Mouse (Mus musculus): ENCODE measurements around the gene Fbxl14. TPM values are rescaled to one million over a fixed set of nuclear protein-coding genes. Genes with fewer than 3 reads are reported as not detected.

The Fbxl14 gene
- polyA plus RNA-seq, 1 experiment: 21.5 TPM

GRCm38 (mm10) chr6:119448321-119449059, 31.0 kb upstream of the Fbxl14 start:
- peak overlapping the region; percentile 13; the same call in 1 of the 2 replicates for H3K4me3 ChIP-seq (ENCODE audit: insufficient read depth, low read length)
- TF ChIP-seq CTCF (IDR thresholded peaks at IDR 0.05; ENCODE audit: borderline replicate concordance, insufficient read depth, low read length) (no peak), POLR2A (IDR thresholded peaks at IDR 0.05; ENCODE audit: low read depth, low read length) (no peak)
- H3K4me1 ChIP-seq (ENCODE audit: control insufficient read depth, insufficient read depth, low read length): peaks cover 12% of the 10 kb centered on the region; the same call in 1 of the 2 replicates
- H3K27ac ChIP-seq (ENCODE audit: insufficient read depth, low read length): no peak overlapping the region

- no peak for TF ChIP-seq POLR2A (IDR thresholded peaks at IDR 0.05; ENCODE audit: low read depth, low read length)
- TF ChIP-seq CTCF (IDR thresholded peaks at IDR 0.05; ENCODE audit: borderline replicate concordance, insufficient read depth, low read length): 0 out of 2 replicates have a peak, but pooled peaks have one; percentile 12
- Histone ChIP-seq H3K27ac (ENCODE audit: insufficient read depth, low read length) (no peak overlapping the region), H3K4me3 (ENCODE audit: insufficient read depth, low read length) (peak overlapping the region; percentile 13; the same call in 1 of the 2 replicates), H3K4me1 (ENCODE audit: control insufficient read depth, insufficient read depth, low read length) (peaks cover 12% of the 10 kb centered on the region; the same call in 1 of the 2 replicates)
Measured at GRCm38 (mm10) chr6:119449060-119449499, 30.4 kb upstream of the Fbxl14 start.

- H3K4me1 ChIP-seq (ENCODE audit: control insufficient read depth, insufficient read depth, low read length): peaks cover 5% of the 10 kb centered on the region; the same call in 1 of the 2 replicates
- no peak overlapping the region for H3K27ac ChIP-seq (ENCODE audit: insufficient read depth, low read length)
- TF ChIP-seq POLR2A (IDR thresholded peaks at IDR 0.05; ENCODE audit: low read depth, low read length): no peak
- H3K4me3 ChIP-seq (ENCODE audit: insufficient read depth, low read length): no peak overlapping the region; the same call in 1 of the 2 replicates
Measured at GRCm38 (mm10) chr6:119450965-119451943, 28.2 kb upstream of the Fbxl14 start.

GRCm38 (mm10) chr6:119451981-119452499, 27.4 kb upstream of the Fbxl14 start:
- H3K4me3 ChIP-seq (ENCODE audit: insufficient read depth, low read length): peak overlapping the region; percentile 25
- H3K27ac ChIP-seq (ENCODE audit: insufficient read depth, low read length): peak overlapping the region; percentile 49; the same call in 1 of the 2 replicates
- H3K4me1 ChIP-seq (ENCODE audit: control insufficient read depth, insufficient read depth, low read length): peaks cover 5% of the 10 kb centered on the region; the same call in 1 of the 2 replicates
- TF ChIP-seq CTCF (IDR thresholded peaks at IDR 0.05; ENCODE audit: borderline replicate concordance, insufficient read depth, low read length): no peak
- peak; percentile 48 for TF ChIP-seq POLR2A (IDR thresholded peaks at IDR 0.05; ENCODE audit: low read depth, low read length)

GRCm38 (mm10) chr6:119458166-119458565, 21.3 kb upstream of the Fbxl14 start:
- no peaks in the 10 kb centered on the region for H3K4me1 ChIP-seq (ENCODE audit: control insufficient read depth, insufficient read depth, low read length)
- no peak overlapping the region for H3K27ac ChIP-seq (ENCODE audit: insufficient read depth, low read length)
- H3K4me3 ChIP-seq (ENCODE audit: insufficient read depth, low read length): no peak overlapping the region
- TF ChIP-seq CTCF (IDR thresholded peaks at IDR 0.05; ENCODE audit: borderline replicate concordance, insufficient read depth, low read length): no peak
- TF ChIP-seq POLR2A (IDR thresholded peaks at IDR 0.05; ENCODE audit: low read depth, low read length): no peak

GRCm38 (mm10) chr6:119459041-119459440, 20.4 kb upstream of the Fbxl14 start:
- TF ChIP-seq POLR2A (IDR thresholded peaks at IDR 0.05; ENCODE audit: low read depth, low read length) (no peak), CTCF (IDR thresholded peaks at IDR 0.05; ENCODE audit: borderline replicate concordance, insufficient read depth, low read length) (no peak)
- H3K4me3 ChIP-seq (ENCODE audit: insufficient read depth, low read length): no peak overlapping the region
- no peak overlapping the region for H3K27ac ChIP-seq (ENCODE audit: insufficient read depth, low read length)
- H3K4me1 ChIP-seq (ENCODE audit: control insufficient read depth, insufficient read depth, low read length): no peaks in the 10 kb centered on the region

- no peak for TF ChIP-seq CTCF (IDR thresholded peaks at IDR 0.05; ENCODE audit: borderline replicate concordance, insufficient read depth, low read length)
- TF ChIP-seq POLR2A (IDR thresholded peaks at IDR 0.05; ENCODE audit: low read depth, low read length): no peak
- Histone ChIP-seq H3K4me3 (ENCODE audit: insufficient read depth, low read length) (no peak overlapping the region), H3K27ac (ENCODE audit: insufficient read depth, low read length) (no peak overlapping the region), H3K4me1 (ENCODE audit: control insufficient read depth, insufficient read depth, low read length) (no peaks in the 10 kb centered on the region)
Measured at GRCm38 (mm10) chr6:119460391-119460790, 19.1 kb upstream of the Fbxl14 start.

GRCm38 (mm10) chr6:119466161-119466560, 13.3 kb upstream of the Fbxl14 start:
- no peaks in the 10 kb centered on the region; the same call in 1 of the 2 replicates for H3K4me1 ChIP-seq (ENCODE audit: control insufficient read depth, insufficient read depth, low read length)
- H3K27ac ChIP-seq (ENCODE audit: insufficient read depth, low read length): no peak overlapping the region
- no peak overlapping the region for H3K4me3 ChIP-seq (ENCODE audit: insufficient read depth, low read length)
- TF ChIP-seq POLR2A (IDR thresholded peaks at IDR 0.05; ENCODE audit: low read depth, low read length): no peak
- no peak for TF ChIP-seq CTCF (IDR thresholded peaks at IDR 0.05; ENCODE audit: borderline replicate concordance, insufficient read depth, low read length)
